Mouse (Mus musculus): ENCODE data around the gene Ccdc96.

DNA sequence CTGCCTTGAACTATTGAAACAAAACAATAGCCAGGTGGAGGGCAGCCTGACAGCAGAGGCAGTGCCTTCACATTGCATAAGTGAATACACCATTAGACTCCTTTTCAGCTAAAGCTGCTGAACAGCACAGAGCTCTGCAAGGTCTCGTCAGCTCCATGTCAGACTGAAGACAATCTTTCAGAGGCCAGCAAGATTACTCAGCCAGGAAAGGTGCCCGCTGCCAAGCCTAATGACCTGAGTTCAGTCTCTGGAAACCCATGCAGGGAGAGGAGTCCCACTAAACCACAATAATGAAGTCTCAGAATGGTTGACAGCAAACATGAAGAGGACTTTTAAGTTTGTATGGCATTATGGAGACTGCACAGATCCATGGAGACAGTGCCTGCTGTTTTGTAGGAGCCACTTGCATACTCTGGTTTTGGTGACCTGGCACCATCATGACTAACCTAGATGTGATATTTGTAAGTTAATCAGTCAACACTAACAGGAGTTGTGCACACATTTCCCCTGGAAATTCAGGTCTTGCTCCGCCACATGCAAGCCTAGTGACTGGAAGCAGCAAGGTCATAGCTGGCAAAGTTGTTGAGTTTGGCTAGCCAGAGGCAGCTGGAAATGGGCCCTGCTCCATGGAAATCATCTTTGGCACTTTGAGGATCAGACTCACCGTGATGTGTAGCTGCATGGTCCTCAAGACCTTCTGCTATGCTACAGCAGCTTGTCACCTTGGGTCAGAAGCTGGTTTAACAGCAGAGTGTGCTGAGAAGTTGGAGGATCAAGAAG, 11.3 kb upstream of the Ccdc96 start:
- TF ChIP-seq GATA1 (IDR thresholded peaks at IDR 0.05; ENCODE audit: borderline replicate concordance, low read length) (no peak), FLI1 (IDR thresholded peaks at IDR 0.05; ENCODE audit: low read length) (no peak)

All from megakaryocyte, embryonic 14.5 days (primary cell).